Mouse (Mus musculus) liver, embryonic 11.5 days (tissue): Measurements from ENCODE around the gene Fbxw20. TPM values are rescaled to one million over a fixed set of nuclear protein-coding genes. Genes with fewer than 3 reads are reported as not detected.
"Not testable (repeated sequence)": the region's sequence is repeated elsewhere in the genome, so short reads cannot be mapped to it uniquely, and the experiment has no call there.

Experiments
- ATAC-seq: fragments of 200-750 bp; cut with Nextera tagmentation; replicated peaks from 2 replicates; pipeline ENCODE4 v1.8.0; 2017; ENCODE audit warnings: moderate number of reproducible peaks, mild to moderate bottlenecking, moderate TSS enrichment, moderate library complexity; ENCODE audit not compliant: low FRiP score
- DNase-seq: peaks from one replicate; pipeline ENCODE4 v3.0.0-alpha.2; 2017; ENCODE audit warnings: low spot score
- H3K27ac ChIP-seq: fragments of 300-500 bp; sonication (generic); 2 replicates; pipeline ENCODE4 v1.5.1; 2014; ENCODE audit warnings: mild to moderate bottlenecking, low read depth, low read length, control low read depth
- H3K27me3 ChIP-seq: fragments of 300-500 bp; sonication (generic); replicated peaks from 2 replicates; pipeline ENCODE4 v1.6.1; 2014; ENCODE audit warnings: low read length, mixed read lengths; ENCODE audit not compliant: control insufficient read depth, insufficient read depth
- H3K36me3 ChIP-seq: fragments of 300-500 bp; sonication (generic); 2 replicates; pipeline ENCODE4 v1.6.1; 2014; ENCODE audit warnings: mild to moderate bottlenecking, low read length, moderate library complexity, mixed read lengths; ENCODE audit not compliant: control insufficient read depth, insufficient read depth
- H3K4me1 ChIP-seq: fragments of 300-500 bp; sonication (generic); replicated peaks from 2 replicates; pipeline ENCODE4 v1.6.1; 2014; ENCODE audit warnings: low read length, mixed read lengths; ENCODE audit not compliant: control insufficient read depth, insufficient read depth
- H3K4me2 ChIP-seq: fragments of 300-500 bp; sonication (generic); 2 replicates; pipeline ENCODE4 v1.6.1; 2014; ENCODE audit warnings: mild to moderate bottlenecking, control low read depth, moderate library complexity
- H3K4me3 ChIP-seq: fragments of 300-500 bp; sonication (generic); 2 replicates; pipeline ENCODE4 v1.5.1; 2014; ENCODE audit warnings: low read depth, low read length, control low read depth
- H3K9ac ChIP-seq: fragments of 300-500 bp; sonication (generic); 2 replicates; pipeline ENCODE4 v1.6.1; 2014; ENCODE audit warnings: low read depth, low read length, control low read depth
- H3K9me3 ChIP-seq: fragments of 300-500 bp; sonication (generic); 2 replicates; pipeline ENCODE4 v1.6.1; 2016; ENCODE audit warnings: low read length, inconsistent platforms, mixed read lengths; ENCODE audit not compliant: control insufficient read depth
- WGBS: fragments of 180-500 bp; shearing (Covaris S2); extraction: QIAGEN DNeasy Blood & Tissue Kit; methylation state at CpG from one replicate; pipeline ENCODE4 v1.1.7; 2014; 5-methylcytosine and 5-hydroxymethylcytosine counted together
- polyA plus RNA-seq: library from polyadenylated mRNA; unstranded; fragments of >200 nt; fragmentation: Nextera tagmentation; extraction: Ambion mirVana; gene quantifications from 2 replicates; pipeline ENCODE4 v1.2.1, GENCODE M21; 2014

Fbxw20 gene
- polyA plus RNA-seq: not detected in 2 replicates

- 81% methylated on average over 1 of the region's 1 CpGs for WGBS
- Histone ChIP-seq H3K36me3 (no peaks in the 10 kb centered on the region), H3K4me2 (no peak within 1 kb of the TSS), H3K9me3 (no peaks in the 10 kb centered on the region), H3K27me3 (no peaks in the 10 kb centered on the region), H3K4me3 (no peak within 1 kb of the TSS), H3K4me1 (no peaks in the 10 kb centered on the region), H3K27ac (no peak within 1 kb of the TSS), H3K9ac (no peak within 1 kb of the TSS)
- no peak for DNase-seq
- no peak for ATAC-seq
Measured at GRCm38 (mm10) chr9:109234654-109235053, at the start of gene Fbxw20. Gene Fbxw20 (minus strand): TSS chr9:109234754.

- H3K27me3 ChIP-seq: no peaks in the 10 kb centered on the region
- no peak overlapping the region for H3K27ac ChIP-seq
- ATAC-seq: no peak
Measured at GRCm38 (mm10) chr9:109263041-109263440, 28.5 kb upstream of the Fbxw20 start.

GRCm38 (mm10) chr9:109218449-109218848, 16.1 kb downstream of the Fbxw20 start:
- H3K27me3 ChIP-seq: no peaks in the 10 kb centered on the region
- ATAC-seq (no peak), DNase-seq (no peak)
- no peaks in the 10 kb centered on the region for H3K36me3 ChIP-seq
- H3K4me1 ChIP-seq: no peaks in the 10 kb centered on the region
- 60% methylated on average over 6 of the region's 6 CpGs for WGBS
- H3K9me3 ChIP-seq: no peaks in the 10 kb centered on the region
- H3K9ac ChIP-seq: no peak overlapping the region
- no peak overlapping the region for H3K4me2 ChIP-seq
- H3K4me3 ChIP-seq: no peak overlapping the region
- no peak overlapping the region for H3K27ac ChIP-seq

More at GRCm38 (mm10) chr9:109263041-109263440, 28.5 kb upstream of the Fbxw20 start:
- WGBS: 59% methylated on average over 2 of the region's 2 CpGs
- Histone ChIP-seq H3K4me2 (no peak overlapping the region), H3K4me1 (no peaks in the 10 kb centered on the region), H3K9ac (no peak overlapping the region), H3K4me3 (no peak overlapping the region), H3K9me3 (no peaks in the 10 kb centered on the region), H3K36me3 (no peaks in the 10 kb centered on the region)
- DNase-seq: no peak

GRCm38 (mm10) chr9:109201347-109201746, 33.2 kb downstream of the Fbxw20 start:
- not testable (repeated sequence) for ATAC-seq
- WGBS: 52% methylated on average over 1 of the region's 1 CpGs

GRCm38 (mm10) chr9:109200349-109200748, 34.2 kb downstream of the Fbxw20 start:
- H3K4me1 ChIP-seq: no peaks in the 10 kb centered on the region
- ATAC-seq (no peak), DNase-seq (no peak)
- no peak overlapping the region for H3K9ac ChIP-seq
- no peaks in the 10 kb centered on the region for H3K9me3 ChIP-seq
- H3K27ac ChIP-seq: no peak overlapping the region
- no peaks in the 10 kb centered on the region for H3K36me3 ChIP-seq
- H3K27me3 ChIP-seq: no peaks in the 10 kb centered on the region
- no peak overlapping the region for H3K4me2 ChIP-seq
- H3K4me3 ChIP-seq: no peak overlapping the region
- 91% methylated on average over 1 of the region's 1 CpGs for WGBS

More at GRCm38 (mm10) chr9:109201347-109201746, 33.2 kb downstream of the Fbxw20 start:
- H3K4me2 ChIP-seq, H3K4me1 ChIP-seq, H3K36me3 ChIP-seq, H3K27me3 ChIP-seq, H3K9ac ChIP-seq, DNase-seq, H3K4me3 ChIP-seq, H3K9me3 ChIP-seq, H3K27ac ChIP-seq: not testable (repeated sequence)

GRCm38 (mm10) chr9:109199353-109199752, 35.2 kb downstream of the Fbxw20 start:
- DNase-seq: no peak
- ATAC-seq: no peak
- no peaks in the 10 kb centered on the region for H3K4me1 ChIP-seq
- 64% methylated on average over 1 of the region's 1 CpGs for WGBS
- H3K4me2 ChIP-seq: no peak overlapping the region
- no peaks in the 10 kb centered on the region for H3K27me3 ChIP-seq
- no peaks in the 10 kb centered on the region for H3K9me3 ChIP-seq
- no peak overlapping the region for H3K27ac ChIP-seq
- no peak overlapping the region for H3K4me3 ChIP-seq
- H3K36me3 ChIP-seq: no peaks in the 10 kb centered on the region
- H3K9ac ChIP-seq: no peak overlapping the region

- not testable (repeated sequence) for DNase-seq, H3K36me3 ChIP-seq, H3K9ac ChIP-seq, ATAC-seq, H3K4me1 ChIP-seq, H3K4me2 ChIP-seq, H3K27me3 ChIP-seq, H3K4me3 ChIP-seq, H3K27ac ChIP-seq, H3K9me3 ChIP-seq
- 76% methylated on average over 3 of the region's 3 CpGs for WGBS
Measured at GRCm38 (mm10) chr9:109195875-109196274, 38.7 kb downstream of the Fbxw20 start, which contains the start of gene Fbxw13. Gene Fbxw13 (minus strand): TSS chr9:109195975.

- no peak for ATAC-seq
- WGBS: 80% methylated on average over 1 of the region's 1 CpGs
Measured at GRCm38 (mm10) chr9:109177208-109177607, 57.3 kb downstream of the Fbxw20 start.

GRCm38 (mm10) chr9:109176301-109176700, 58.3 kb downstream of the Fbxw20 start:
- WGBS: 79% methylated on average over 1 of the region's 1 CpGs
- DNase-seq (no peak), ATAC-seq (no peak)
- Histone ChIP-seq H3K27me3 (no peaks in the 10 kb centered on the region), H3K27ac (no peak overlapping the region), H3K9me3 (no peaks in the 10 kb centered on the region), H3K36me3 (no peaks in the 10 kb centered on the region), H3K4me1 (no peaks in the 10 kb centered on the region), H3K4me3 (no peak overlapping the region), H3K4me2 (no peak overlapping the region), H3K9ac (no peak overlapping the region)

More at GRCm38 (mm10) chr9:109177208-109177607, 57.3 kb downstream of the Fbxw20 start:
- DNase-seq: no peak
- Histone ChIP-seq H3K27ac (no peak overlapping the region), H3K9ac (no peak overlapping the region), H3K27me3 (no peaks in the 10 kb centered on the region), H3K36me3 (no peaks in the 10 kb centered on the region), H3K4me3 (no peak overlapping the region), H3K4me1 (no peaks in the 10 kb centered on the region), H3K4me2 (no peak overlapping the region), H3K9me3 (no peaks in the 10 kb centered on the region)
